Mouse (Mus musculus): Measurements from ENCODE around the gene Prkd1. TPM values are rescaled to one million over a fixed set of nuclear protein-coding genes. Genes with fewer than 3 reads are reported as not detected.
A peak's percentile ranks its signal among the peaks of the same experiment; 100 is the strongest.
"Not testable (repeated sequence)": the region's sequence is repeated elsewhere in the genome, so short reads cannot be mapped to it uniquely, and the experiment has no call there.

Gene Prkd1
- polyA plus RNA-seq (2015; fragmentation: Nextera tagmentation; extraction: Ambion mirVana) = 2.2 and 3.1 TPM in 2 replicates

GRCm38 (mm10) chr12:50648671-50649541 is at the start of gene Prkd1:
TSS of gene Prkd1 (minus strand) at chr12:50649098.
- H3K4me2 ChIP-seq = peak within 1 kb of the TSS; percentile 92
- peaks cover 12% of the 10 kb centered on the region for H3K4me1 ChIP-seq (replicated peaks)
- peaks cover 26% of the 10 kb centered on the region for H3K27me3 ChIP-seq
- peak within 1 kb of the TSS; percentile 86 for H3K4me3 ChIP-seq
- peak within 1 kb of the TSS; percentile 76 for H3K9ac ChIP-seq
- H3K27ac ChIP-seq (replicated peaks) = peak within 1 kb of the TSS; percentile 38; the same call in 1 of the 2 replicates
- ATAC-seq (ENCODE audit: low read depth) = peak; percentile 93
- H3K36me3 ChIP-seq = no peaks in the 10 kb centered on the region
- H3K9me3 ChIP-seq = no peaks in the 10 kb centered on the region
- under 1% methylated on average over 85 of the region's 114 CpGs for WGBS

- peak; percentile 65 for ATAC-seq (ENCODE audit: low read depth)
- 15% methylated on average over 3 of the region's 3 CpGs for WGBS
These were observed 48.6 kb upstream of the Prkd1 start for GRCm38 (mm10) chr12:50697492-50697891.

DNA sequence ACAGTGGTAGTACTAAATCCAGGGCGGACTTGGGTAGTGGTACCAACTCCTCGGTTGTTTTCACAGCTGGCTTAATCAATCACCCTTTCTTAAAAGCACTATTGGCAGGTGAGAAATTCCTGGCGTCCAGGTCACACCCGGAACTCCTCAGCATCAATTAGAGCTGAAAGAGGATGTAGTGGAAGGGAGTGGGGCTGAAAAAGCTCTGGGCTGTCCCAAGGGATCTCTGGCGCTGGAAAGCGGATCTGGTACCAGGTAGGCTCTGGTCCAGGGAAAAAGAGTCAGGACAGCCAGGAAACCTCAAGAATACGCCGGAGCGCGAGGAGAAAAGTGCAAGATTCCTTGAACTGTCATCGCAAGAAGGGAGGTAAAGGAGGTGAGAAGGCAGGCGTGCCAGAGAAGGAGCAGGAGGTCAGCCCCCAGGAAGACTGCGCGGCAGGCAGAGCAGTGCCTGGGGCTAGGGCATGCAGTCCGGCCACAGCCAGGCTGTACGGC is 675 bp downstream of the Prkd1 start:
- peak overlapping the region; percentile 38; the same call in 1 of the 2 replicates for H3K27ac ChIP-seq (replicated peaks)
- peaks cover 26% of the 10 kb centered on the region for H3K27me3 ChIP-seq
- H3K9ac ChIP-seq = peak overlapping the region; percentile 76
- H3K4me2 ChIP-seq = peak overlapping the region; percentile 92
- WGBS = under 1% methylated on average over 16 of the region's 16 CpGs
- H3K36me3 ChIP-seq = no peaks in the 10 kb centered on the region
- ATAC-seq (ENCODE audit: low read depth) = peak; percentile 77
- peak overlapping the region; percentile 86 for H3K4me3 ChIP-seq
- peaks cover 12% of the 10 kb centered on the region for H3K4me1 ChIP-seq (replicated peaks)
- H3K9me3 ChIP-seq = no peaks in the 10 kb centered on the region

More at GRCm38 (mm10) chr12:50697492-50697891, 48.6 kb upstream of the Prkd1 start:
- no peak overlapping the region for H3K9ac ChIP-seq
- no peaks in the 10 kb centered on the region for H3K9me3 ChIP-seq
- no peak overlapping the region for H3K4me3 ChIP-seq
- no peak overlapping the region for H3K4me2 ChIP-seq
- H3K4me1 ChIP-seq (replicated peaks) = no peaks in the 10 kb centered on the region
- no peaks in the 10 kb centered on the region for H3K36me3 ChIP-seq
- H3K27ac ChIP-seq (replicated peaks) = no peak overlapping the region
- H3K27me3 ChIP-seq = no peaks in the 10 kb centered on the region

GRCm38 (mm10) chr12:50646857-50647256 is 2.0 kb downstream of the Prkd1 start:
- H3K36me3 ChIP-seq = no peaks in the 10 kb centered on the region
- no peak overlapping the region for H3K4me3 ChIP-seq
- no peak overlapping the region for H3K9ac ChIP-seq
- WGBS = 98% methylated on average over 4 of the region's 4 CpGs
- no peaks in the 10 kb centered on the region for H3K9me3 ChIP-seq
- H3K27ac ChIP-seq (replicated peaks) = no peak overlapping the region
- peaks cover 26% of the 10 kb centered on the region for H3K27me3 ChIP-seq
- H3K4me2 ChIP-seq = no peak overlapping the region
- ATAC-seq (ENCODE audit: low read depth) = no peak
- peaks cover 12% of the 10 kb centered on the region for H3K4me1 ChIP-seq (replicated peaks)

- Histone ChIP-seq H3K4me2 (no peak overlapping the region), H3K9ac (no peak overlapping the region), H3K27ac (replicated peaks) (no peak overlapping the region), H3K4me1 (replicated peaks) (peaks cover 3% of the 10 kb centered on the region), H3K4me3 (no peak overlapping the region), H3K9me3 (0 out of 2 replicates have a peak, but pooled peaks cover 3% of the 10 kb centered on the region), H3K36me3 (no peaks in the 10 kb centered on the region), H3K27me3 (peaks cover 8% of the 10 kb centered on the region)
- no peak for ATAC-seq (ENCODE audit: low read depth)
- WGBS = 89% methylated on average over 5 of the region's 5 CpGs
These were observed 6.2 kb downstream of the Prkd1 start for GRCm38 (mm10) chr12:50642671-50643070.

- no peak overlapping the region for H3K4me3 ChIP-seq
- 89% methylated on average over 4 of the region's 4 CpGs for WGBS
- H3K36me3 ChIP-seq = no peaks in the 10 kb centered on the region
- H3K4me1 ChIP-seq (replicated peaks) = no peaks in the 10 kb centered on the region
- H3K27ac ChIP-seq (replicated peaks) = no peak overlapping the region
- 0 out of 2 replicates have a peak, but pooled peaks cover 4% of the 10 kb centered on the region for H3K9me3 ChIP-seq
- H3K4me2 ChIP-seq = no peak overlapping the region
- H3K9ac ChIP-seq = no peak overlapping the region
- H3K27me3 ChIP-seq = no peaks in the 10 kb centered on the region
- no peak for ATAC-seq (ENCODE audit: low read depth)
These were observed 8.7 kb downstream of the Prkd1 start for GRCm38 (mm10) chr12:50640171-50640570.

- H3K27me3 ChIP-seq = no peaks in the 10 kb centered on the region
- no peak overlapping the region for H3K4me3 ChIP-seq
- no peak for ATAC-seq (ENCODE audit: low read depth)
- H3K4me2 ChIP-seq = no peak overlapping the region
- H3K27ac ChIP-seq (replicated peaks) = no peak overlapping the region
- H3K36me3 ChIP-seq = no peaks in the 10 kb centered on the region
- no peak overlapping the region for H3K9ac ChIP-seq
- H3K9me3 ChIP-seq = 0 out of 2 replicates have a peak, but pooled peaks cover 4% of the 10 kb centered on the region
- H3K4me1 ChIP-seq (replicated peaks) = no peaks in the 10 kb centered on the region
- 74% methylated on average over 6 of the region's 6 CpGs for WGBS
These were observed 14.5 kb downstream of the Prkd1 start for GRCm38 (mm10) chr12:50634436-50634835.

GRCm38 (mm10) chr12:50626100-50626499 is 22.8 kb downstream of the Prkd1 start:
- not testable (repeated sequence) for ATAC-seq (ENCODE audit: low read depth); H3K9ac ChIP-seq; H3K9me3 ChIP-seq; H3K4me2 ChIP-seq; H3K4me1 ChIP-seq (replicated peaks); H3K36me3 ChIP-seq; H3K27ac ChIP-seq (replicated peaks); H3K4me3 ChIP-seq; H3K27me3 ChIP-seq
- 64% methylated on average over 2 of the region's 2 CpGs for WGBS

DNA sequence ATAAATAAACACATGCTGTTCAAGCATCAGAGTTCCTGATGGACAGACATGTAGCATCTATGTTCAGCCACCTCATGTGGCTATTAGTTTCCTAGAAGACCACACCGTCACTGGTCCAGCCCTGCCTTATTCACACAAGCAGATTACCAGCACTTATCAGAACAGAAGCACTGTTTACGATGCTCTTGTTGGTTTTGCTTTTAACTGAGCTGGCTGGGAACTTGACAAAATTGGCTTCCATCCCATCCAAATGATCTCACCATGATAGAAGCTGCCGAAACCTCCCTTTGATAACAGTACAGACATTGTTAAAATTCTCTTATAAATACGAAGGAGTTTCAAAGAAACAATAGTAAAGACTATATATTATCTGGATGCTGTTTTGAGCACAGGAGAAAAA is 24.7 kb downstream of the Prkd1 start:
- Histone ChIP-seq H3K9me3 (no peaks in the 10 kb centered on the region), H3K27me3 (no peaks in the 10 kb centered on the region), H3K4me1 (replicated peaks) (no peaks in the 10 kb centered on the region), H3K9ac (no peak overlapping the region), H3K4me3 (no peak overlapping the region), H3K27ac (replicated peaks) (no peak overlapping the region), H3K4me2 (no peak overlapping the region), H3K36me3 (no peaks in the 10 kb centered on the region)
- ATAC-seq (ENCODE audit: low read depth) = no peak
- WGBS = 41% methylated on average over 4 of the region's 4 CpGs

DNA sequence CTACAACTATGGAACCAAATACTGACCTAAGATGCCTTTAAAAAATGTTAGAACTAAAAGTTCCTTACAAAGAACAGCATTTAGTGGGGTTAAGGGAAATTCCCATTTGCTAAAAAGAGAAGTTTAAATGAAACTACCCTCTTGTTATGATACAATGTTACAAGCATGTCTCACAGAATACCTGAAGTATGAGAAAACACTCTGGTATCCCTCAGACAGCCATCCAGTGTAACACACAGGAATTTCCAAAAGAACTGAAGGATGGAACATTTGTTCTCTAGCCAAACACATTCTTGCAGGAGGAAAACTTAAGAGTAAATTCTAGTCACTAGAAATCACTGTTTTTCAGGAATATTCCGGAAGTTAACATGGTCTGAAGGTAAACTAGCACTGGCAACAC is 33.0 kb downstream of the Prkd1 start:
- Histone ChIP-seq H3K9me3 (no peaks in the 10 kb centered on the region), H3K4me3 (no peak overlapping the region), H3K27ac (replicated peaks) (no peak overlapping the region), H3K27me3 (no peaks in the 10 kb centered on the region), H3K4me1 (replicated peaks) (no peaks in the 10 kb centered on the region), H3K36me3 (no peaks in the 10 kb centered on the region), H3K4me2 (no peak overlapping the region), H3K9ac (no peak overlapping the region)
- WGBS = 96% methylated on average over 1 of the region's 1 CpGs
- no peak for ATAC-seq (ENCODE audit: low read depth)

DNA sequence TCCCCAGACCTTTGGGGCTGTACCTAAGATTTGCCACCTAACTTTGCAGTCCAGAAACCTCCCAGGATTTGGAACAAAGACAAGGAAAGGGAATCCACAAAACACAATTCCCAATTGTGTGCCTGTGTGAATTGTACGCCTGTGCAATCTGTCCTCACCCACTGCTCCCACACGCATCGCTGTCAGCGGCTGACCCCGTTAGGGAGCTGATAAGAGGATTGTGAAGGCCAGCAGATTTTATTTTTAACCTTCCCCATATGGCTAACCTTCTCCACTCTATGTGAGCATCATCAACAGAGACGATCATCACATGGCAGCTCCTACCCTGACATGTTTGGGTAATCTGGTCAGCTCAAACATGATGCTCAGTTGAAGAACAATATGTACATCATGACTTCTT is 34.6 kb downstream of the Prkd1 start:
- no peak overlapping the region for H3K27ac ChIP-seq (replicated peaks)
- H3K4me2 ChIP-seq = no peak overlapping the region
- H3K36me3 ChIP-seq = no peaks in the 10 kb centered on the region
- H3K27me3 ChIP-seq = no peaks in the 10 kb centered on the region
- no peak overlapping the region for H3K9ac ChIP-seq
- H3K9me3 ChIP-seq = no peaks in the 10 kb centered on the region
- 77% methylated on average over 6 of the region's 6 CpGs for WGBS
- ATAC-seq (ENCODE audit: low read depth) = no peak
- no peak overlapping the region for H3K4me3 ChIP-seq
- no peaks in the 10 kb centered on the region for H3K4me1 ChIP-seq (replicated peaks)

- H3K27ac ChIP-seq (replicated peaks) = no peak overlapping the region
- 82% methylated on average over 4 of the region's 4 CpGs for WGBS
- no peaks in the 10 kb centered on the region for H3K36me3 ChIP-seq
- no peak for ATAC-seq (ENCODE audit: low read depth)
- H3K4me3 ChIP-seq = no peak overlapping the region
- H3K9me3 ChIP-seq = no peaks in the 10 kb centered on the region
- H3K27me3 ChIP-seq = no peaks in the 10 kb centered on the region
- H3K4me1 ChIP-seq (replicated peaks) = no peaks in the 10 kb centered on the region
- no peak overlapping the region for H3K4me2 ChIP-seq
- H3K9ac ChIP-seq = no peak overlapping the region
These were observed 42.0 kb downstream of the Prkd1 start for GRCm38 (mm10) chr12:50606703-50607500.
